Mouse (Mus musculus) MEL (cell line): ENCODE measurements around the gene Fxyd7.

Experiments used
- CTCF ChIP-seq, 3 experiments: IDR thresholded peaks in 2 of 3; conservative IDR thresholded peaks in 1 of 3; 2 replicates each; pipeline ENCODE4 v1.5.1; 2011 to 2012; ENCODE audit warnings: low read length in 3 of 3, low read depth in 2 of 3, mild to moderate bottlenecking in 2 of 3, improper control_type of control experiment in 1 of 3, inconsistent platforms in 1 of 3, mixed read lengths in 1 of 3, moderate library complexity in 1 of 3; ENCODE audit not compliant: control insufficient read depth in 1 of 3, insufficient read depth in 1 of 3, poor library complexity in 1 of 3, severe bottlenecking in 1 of 3
- GATA1 ChIP-seq: IDR thresholded peaks from 2 replicates; pipeline ENCODE4 v1.6.1; 2011; ENCODE audit warnings: low read depth, low read length, improper control_type of control experiment
- MAFK ChIP-seq: IDR thresholded peaks from 2 replicates; pipeline ENCODE4 v1.6.1; 2011; ENCODE audit warnings: low read depth, mild to moderate bottlenecking, low read length, improper control_type of control experiment, borderline replicate concordance
- NELFE ChIP-seq: IDR thresholded peaks from 2 replicates; pipeline ENCODE4 v1.6.1; 2011; ENCODE audit warnings: low read depth, low read length, improper control_type of control experiment
- ZNF384 ChIP-seq: IDR thresholded peaks from 2 replicates; pipeline ENCODE4 v1.6.1; 2012; ENCODE audit warnings: low read depth, mild to moderate bottlenecking, inconsistent platforms, low read length, improper control_type of control experiment

DNA sequence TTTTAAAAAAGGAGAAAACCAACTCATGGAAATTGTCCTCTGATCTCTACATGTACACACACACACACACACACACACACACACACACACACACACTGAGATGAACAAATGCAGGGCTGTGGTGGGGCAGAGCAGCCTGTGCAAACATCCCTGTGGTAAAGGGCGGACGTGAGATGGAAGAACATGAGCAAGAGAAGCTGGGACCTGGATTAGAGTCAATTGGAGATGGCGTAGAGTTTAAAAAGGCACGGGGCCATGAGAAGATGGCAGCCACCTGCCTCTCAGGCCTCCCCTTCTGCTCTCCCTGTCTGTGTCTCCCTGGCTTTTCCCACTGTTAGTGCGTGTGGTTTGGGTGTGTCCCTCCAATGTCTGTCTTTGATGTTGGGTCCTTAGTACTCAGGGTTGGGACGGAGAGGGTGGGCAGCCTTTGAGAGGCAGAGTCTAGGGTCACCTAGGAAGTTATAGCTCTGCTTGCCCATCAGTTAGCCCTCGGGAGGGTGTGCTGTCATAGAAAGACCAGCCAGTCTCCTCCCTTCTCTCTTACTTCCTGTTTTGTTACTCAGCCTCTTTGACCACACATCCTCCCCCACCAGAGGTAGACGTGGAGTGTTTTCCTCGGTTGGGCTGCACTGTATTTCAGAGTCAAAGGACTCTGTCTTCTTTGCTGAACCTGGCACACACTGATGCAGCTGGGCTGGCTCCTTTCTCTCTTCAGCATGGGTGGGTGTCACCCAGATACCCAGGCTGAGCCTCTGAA is 17.7 kb downstream of the Fxyd7 start:
- no peak for TF ChIP-seq CTCF (IDR thresholded peaks at IDR 0.05 in 2 of 3, conservative IDR thresholded peaks at IDR 0.05 in 1 of 3; ENCODE audit: control insufficient read depth in 1 of 3, insufficient read depth in 1 of 3, low read depth in 2 of 3, low read length in 3 of 3, poor library complexity in 1 of 3, severe bottlenecking in 1 of 3)
- no peak for TF ChIP-seq ZNF384
- no peak for TF ChIP-seq MAFK
- no peak; the same call in 1 of the 2 replicates for TF ChIP-seq NELFE
- peak; percentile 31; the same call in 1 of the 2 replicates for TF ChIP-seq GATA1
